Mouse (Mus musculus) embryonic fibroblast, embryonic 13.5 days (primary cell): Measurements from ENCODE around the gene Sept6. TPM values are rescaled to one million over a fixed set of nuclear protein-coding genes. Genes with fewer than 3 reads are reported as not detected.
A peak's percentile ranks its signal among the peaks of the same experiment; 100 is the strongest.
"Not testable (repeated sequence)": the region's sequence is repeated elsewhere in the genome, so short reads cannot be mapped to it uniquely, and the experiment has no call there.

Experiments used
- H3K27ac ChIP-seq: 2 replicates; pipeline ENCODE4 v1.5.1; 2012; ENCODE audit warnings: low read length, control low read depth, inconsistent platforms; ENCODE audit not compliant: insufficient read depth
- H3K4me1 ChIP-seq: 2 replicates; pipeline ENCODE4 v1.6.1; 2011; ENCODE audit warnings: low read length; ENCODE audit not compliant: control insufficient read depth, insufficient read depth
- H3K4me3 ChIP-seq: 2 replicates; pipeline ENCODE4 v1.5.1; 2011; ENCODE audit warnings: mild to moderate bottlenecking, control low read depth, low read length; ENCODE audit not compliant: insufficient read depth
- CTCF ChIP-seq: IDR thresholded peaks from 2 replicates; pipeline ENCODE4 v1.5.1; 2011; ENCODE audit warnings: mild to moderate bottlenecking, control low read depth, low read length, moderate library complexity, borderline replicate concordance; ENCODE audit not compliant: insufficient read depth
- POLR2A ChIP-seq: IDR thresholded peaks from 2 replicates; pipeline ENCODE4 v1.6.1; 2011; ENCODE audit warnings: low read depth, mild to moderate bottlenecking, control low read depth, low read length, moderate library complexity
- polyA plus RNA-seq: library from polyadenylated mRNA; stranded (reverse); fragments of >200 nt; gene quantifications from 2 replicates; pipeline ENCODE4 v1.2.4, GENCODE M21; 2011; ENCODE audit warnings: low read depth; ENCODE audit not compliant: missing spikeins, insufficient read length

Sept6 gene
- polyA plus RNA-seq, 1 experiment: 29.6 TPM

- TF ChIP-seq CTCF (no peak), POLR2A (no peak)
- Histone ChIP-seq H3K4me3 (no peak overlapping the region), H3K4me1 (no peaks in the 10 kb centered on the region), H3K27ac (no peak overlapping the region)
Measured at GRCm38 (mm10) chrX:36917749-36918148, 73.8 kb downstream of the Sept6 start.

GRCm38 (mm10) chrX:36911343-36911742, 80.3 kb downstream of the Sept6 start:
- no peak for TF ChIP-seq POLR2A
- TF ChIP-seq CTCF: no peak
- no peak overlapping the region for H3K4me3 ChIP-seq
- no peak overlapping the region for H3K27ac ChIP-seq
- H3K4me1 ChIP-seq: no peaks in the 10 kb centered on the region

GRCm38 (mm10) chrX:36906539-36906938, 85.1 kb downstream of the Sept6 start:
- TF ChIP-seq POLR2A (no peak), CTCF (no peak)
- Histone ChIP-seq H3K4me3 (no peak overlapping the region), H3K27ac (no peak overlapping the region), H3K4me1 (no peaks in the 10 kb centered on the region)

GRCm38 (mm10) chrX:36903115-36903768, 88.4 kb downstream of the Sept6 start:
- Histone ChIP-seq H3K27ac (peak overlapping the region; percentile 57; the same call in 1 of the 2 replicates), H3K4me1 (no peaks in the 10 kb centered on the region), H3K4me3 (peak overlapping the region; percentile 70)
- TF ChIP-seq POLR2A (peak; percentile 91), CTCF (no peak)

- Histone ChIP-seq H3K27ac (peak within 1 kb of the TSS; percentile 57; the same call in 1 of the 2 replicates), H3K4me1 (no peaks in the 10 kb centered on the region), H3K4me3 (peak within 1 kb of the TSS; percentile 83)
- TF ChIP-seq CTCF (no peak), POLR2A (peak; percentile 22; the same call in 1 of the 2 replicates)
Measured at GRCm38 (mm10) chrX:36902321-36903114, 89.1 kb downstream of the Sept6 start, which contains the start of gene Nkrf. Gene Nkrf, minus strand, starts transcription at chrX:36902899.

- H3K4me1 ChIP-seq: no peaks in the 10 kb centered on the region
- no peak for TF ChIP-seq CTCF
- H3K27ac ChIP-seq: no peak overlapping the region
- H3K4me3 ChIP-seq: peak overlapping the region; percentile 83
Measured at GRCm38 (mm10) chrX:36901655-36902054, 89.9 kb downstream of the Sept6 start.

- H3K4me3 ChIP-seq, H3K4me1 ChIP-seq: not testable (repeated sequence)
Measured at GRCm38 (mm10) chrX:36898931-36899330, 92.7 kb downstream of the Sept6 start.

GRCm38 (mm10) chrX:36884719-36885118, 106.9 kb downstream of the Sept6 start:
- Histone ChIP-seq H3K4me3 (no peak overlapping the region), H3K27ac (no peak overlapping the region), H3K4me1 (no peaks in the 10 kb centered on the region)
- no peak for TF ChIP-seq CTCF

More at GRCm38 (mm10) chrX:36898931-36899330, 92.7 kb downstream of the Sept6 start:
- H3K27ac ChIP-seq: not testable (repeated sequence)

GRCm38 (mm10) chrX:36874704-36875128, 116.9 kb downstream of the Sept6 start:
- Histone ChIP-seq H3K27ac (no peak overlapping the region; the same call in 1 of the 2 replicates), H3K4me1 (no peaks in the 10 kb centered on the region), H3K4me3 (peak overlapping the region; percentile 91)
- no peak for TF ChIP-seq CTCF
- TF ChIP-seq POLR2A: no peak

GRCm38 (mm10) chrX:36874178-36874696, 117.4 kb downstream of the Sept6 start:
- Histone ChIP-seq H3K4me3 (peak overlapping the region; percentile 91), H3K4me1 (no peaks in the 10 kb centered on the region), H3K27ac (no peak overlapping the region)
- TF ChIP-seq CTCF (no peak), POLR2A (peak; percentile 89)
